Mouse (Mus musculus) left cerebral cortex, postnatal 14 days (tissue): ENCODE results near the gene Lmo3. TPM values are rescaled to one million over a fixed set of nuclear protein-coding genes. Genes with fewer than 3 reads are reported as not detected.

Experiments used
- DNase-seq, 2 experiments: peaks; one replicate each; pipeline ENCODE4 v3.0.0; 2021 to 2022; ENCODE audit warnings: low spot score in 2 of 2, mixed read lengths in 1 of 2
- intact Hi-C: fragments of 180-260 bp; cut with DNase I; formaldehyde crosslinking; loops from one replicate; pipeline ENCODE4 v1.15.1; 2025
- long read RNA-seq, 2 experiments: library from polyadenylated mRNA; stranded (forward); transcript quantifications; one replicate each; pipeline ENCODE4 v2.0.0; 2021
- total RNA-seq, 2 experiments: library from RNA; stranded (reverse); gene quantifications; 2 replicates each; pipeline ENCODE4 v1.2.3; 2021

The Lmo3 gene
- 100 to 1,000 TPM; 145 to 192 TPM for total RNA-seq
- long read RNA-seq, experiment 1, transcript Lmo3-207 (4 exons, 2,425 nt) = minor isoform, 9 of 138 reads
- long read RNA-seq, experiment 1, transcript Lmo3-206 (4 exons, 1,331 nt) = major isoform, 98 of 138 reads
- long read RNA-seq, experiment 1, transcript Lmo3-202 (5 exons, 1,048 nt) = minor isoform, 9 of 138 reads
- long read RNA-seq, experiment 1, partial matches to known transcripts = 2 of 138 reads
- long read RNA-seq, experiment 1, other reads (novel, unspliced or antisense) = 20 of 138 reads
- long read RNA-seq, experiment 2, transcript Lmo3-206 (4 exons, 1,331 nt) = major isoform, 82 of 114 reads
- long read RNA-seq, experiment 2, transcript Lmo3-207 (4 exons, 2,425 nt) = minor isoform, 10 of 114 reads
- long read RNA-seq, experiment 2, transcript Lmo3-202 (5 exons, 1,048 nt) = minor isoform, 7 of 114 reads
- long read RNA-seq, experiment 2, partial matches to known transcripts = 1 of 114 reads
- long read RNA-seq, experiment 2, other reads (novel, unspliced or antisense) = 14 of 114 reads

DNA sequence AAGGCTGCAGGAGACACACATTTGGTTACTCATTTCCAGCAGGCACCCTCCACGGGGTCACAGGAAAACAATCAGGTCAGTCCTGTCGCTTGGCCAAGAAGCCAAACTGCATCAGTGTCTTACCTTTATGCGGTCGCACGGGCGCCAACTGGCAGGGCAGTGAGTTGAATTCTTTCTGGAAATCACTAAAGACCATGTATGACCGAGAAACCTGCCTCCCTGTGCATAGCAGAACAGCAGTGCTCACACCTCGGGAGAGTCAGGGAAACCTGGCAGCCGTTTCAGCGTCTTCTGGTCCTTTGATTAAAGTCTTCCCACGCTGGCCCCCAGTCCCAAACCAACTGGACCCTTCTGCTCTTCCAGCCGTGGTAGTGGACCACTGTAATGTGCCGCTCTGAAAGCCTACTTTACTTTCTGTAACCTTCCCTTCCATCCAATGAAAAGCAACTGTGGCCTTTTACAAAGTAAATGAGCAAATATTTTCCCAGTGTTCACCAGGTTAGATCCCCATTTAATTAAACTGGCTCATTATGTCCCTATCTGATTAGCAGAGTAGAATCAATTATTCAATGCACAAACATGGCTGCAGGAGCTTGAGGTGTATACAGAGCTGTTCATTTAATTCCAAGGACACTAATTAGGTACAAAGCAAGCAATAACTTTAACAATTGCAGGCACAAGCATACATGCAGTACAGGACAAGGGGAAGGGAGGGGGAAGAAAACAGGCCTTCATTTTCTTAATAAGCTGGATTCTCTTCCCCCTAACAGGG is at the start of gene Lmo3:
Gene Lmo3, minus strand, starts transcription at position 235 of the 772 bp plus-strand sequence.
- DNase-seq = no peak
- intact Hi-C loops = no loop called here

DNA sequence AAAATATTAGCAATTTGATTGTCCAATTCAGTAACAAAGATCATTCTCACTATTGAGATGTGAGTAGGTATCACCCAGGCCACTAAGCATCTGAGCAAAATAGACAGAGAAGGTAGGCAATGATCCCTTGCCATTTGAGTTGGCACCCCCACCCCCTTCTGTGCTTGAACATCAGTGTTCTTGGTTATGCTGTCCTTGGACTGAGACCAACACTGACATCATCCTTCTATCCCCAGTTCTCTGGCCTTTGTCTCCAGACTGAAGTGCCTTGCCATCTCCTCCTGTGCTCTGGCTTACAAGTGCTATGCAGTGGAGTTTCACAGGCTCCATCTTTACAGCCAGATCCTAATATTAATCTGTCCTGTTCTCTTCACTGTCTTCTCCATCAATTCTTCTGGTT is 39.0 kb upstream of the Lmo3 start:
- intact Hi-C loops = no loop called here
- DNase-seq = no peak

DNA sequence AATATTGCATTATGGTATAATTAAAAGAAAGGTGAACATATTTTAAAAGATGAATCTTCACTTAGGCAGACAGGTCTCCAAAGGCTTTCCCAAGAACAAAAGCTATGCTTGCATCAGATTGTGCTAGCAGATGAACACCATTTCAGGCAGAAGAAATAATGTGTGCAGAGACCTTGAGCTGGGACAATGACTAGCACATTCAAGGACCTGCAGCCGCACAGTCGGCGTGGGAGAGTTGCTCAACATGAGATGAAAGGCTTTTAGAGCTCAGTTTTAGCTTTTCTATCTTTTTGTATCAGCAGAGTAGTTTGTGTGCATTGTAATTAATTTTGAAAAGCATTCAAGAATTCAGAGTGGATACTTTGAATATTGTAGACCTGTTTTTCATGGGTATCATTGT is 36.6 kb upstream of the Lmo3 start:
- intact Hi-C loops = no loop called here

DNA sequence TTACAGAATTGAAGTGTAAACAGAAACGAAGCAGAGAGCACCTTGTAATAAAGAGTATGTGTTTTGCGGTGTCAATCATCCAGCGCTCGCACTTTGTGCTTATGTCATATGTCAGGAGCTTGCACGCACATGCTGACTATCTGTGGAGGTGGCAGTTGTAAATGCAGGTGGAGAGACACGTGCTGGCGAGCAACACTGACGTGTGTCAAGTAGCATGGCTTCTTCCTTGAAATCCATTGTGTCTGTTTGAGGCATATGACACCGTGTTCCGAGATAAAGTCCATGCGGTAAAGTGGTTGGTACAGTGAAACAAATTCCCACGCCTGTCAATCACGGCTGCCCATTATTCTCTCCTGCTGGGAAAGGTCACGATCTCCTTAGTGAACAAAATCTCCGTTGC is 15.2 kb upstream of the Lmo3 start:
- intact Hi-C loops = no loop called here
- no peak for DNase-seq

More for the DNA sequence above, 36.6 kb upstream of the Lmo3 start:
- no peak for DNase-seq

DNA sequence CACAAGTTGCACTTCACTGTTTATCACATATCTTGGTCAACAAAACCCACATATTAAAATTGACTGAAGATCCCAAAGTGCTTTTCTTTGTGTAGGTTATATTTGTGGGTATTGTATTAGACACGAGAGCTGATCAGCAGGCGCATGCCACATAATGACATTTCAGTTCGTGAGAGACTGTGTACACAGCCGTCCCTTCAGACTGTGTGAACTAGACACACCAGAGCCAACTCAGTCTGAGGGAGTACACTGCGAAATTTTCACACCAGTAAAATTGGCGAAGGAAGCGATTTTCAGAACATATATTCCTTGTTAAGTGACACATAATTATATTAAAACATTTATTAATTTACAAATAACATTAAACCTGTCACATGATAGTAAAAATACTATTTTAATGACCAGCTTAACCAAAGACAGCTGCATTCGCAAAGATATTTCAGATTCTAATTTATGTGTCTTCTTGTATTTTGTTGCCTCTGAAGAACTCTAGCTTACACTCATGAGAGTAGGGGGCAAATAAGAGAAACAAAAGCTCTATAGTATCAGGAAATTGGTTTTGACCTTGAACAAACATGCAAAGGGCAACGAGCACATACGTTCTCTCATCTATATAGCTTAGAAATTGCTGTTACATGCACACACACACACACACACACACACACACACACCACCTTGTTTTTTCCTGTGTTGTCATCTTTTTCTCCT is 14.4 kb upstream of the Lmo3 start:
- intact Hi-C loops = no loop called here
- no peak for DNase-seq

DNA sequence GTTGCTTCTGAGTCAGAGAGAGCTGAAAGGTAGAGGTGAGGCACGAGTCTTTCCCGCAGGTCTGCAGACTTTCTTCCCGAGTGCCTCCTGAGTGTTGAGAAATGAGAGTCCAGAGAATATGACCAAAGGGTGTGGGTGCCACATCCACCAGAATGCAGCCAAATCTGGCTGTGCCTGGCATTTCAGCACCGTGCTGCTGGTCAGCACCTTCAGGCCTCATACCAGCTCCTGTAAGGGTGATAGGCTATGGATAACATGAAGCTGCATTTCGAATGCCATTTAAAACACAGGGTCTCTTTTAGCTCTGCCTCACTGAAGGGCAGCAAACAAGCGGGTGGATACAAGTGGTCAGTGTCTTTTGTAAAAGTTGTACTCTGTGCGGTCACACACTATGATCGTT is 1.5 kb upstream of the Lmo3 start:
- DNase-seq = no peak
- intact Hi-C loops = no loop called here

DNA sequence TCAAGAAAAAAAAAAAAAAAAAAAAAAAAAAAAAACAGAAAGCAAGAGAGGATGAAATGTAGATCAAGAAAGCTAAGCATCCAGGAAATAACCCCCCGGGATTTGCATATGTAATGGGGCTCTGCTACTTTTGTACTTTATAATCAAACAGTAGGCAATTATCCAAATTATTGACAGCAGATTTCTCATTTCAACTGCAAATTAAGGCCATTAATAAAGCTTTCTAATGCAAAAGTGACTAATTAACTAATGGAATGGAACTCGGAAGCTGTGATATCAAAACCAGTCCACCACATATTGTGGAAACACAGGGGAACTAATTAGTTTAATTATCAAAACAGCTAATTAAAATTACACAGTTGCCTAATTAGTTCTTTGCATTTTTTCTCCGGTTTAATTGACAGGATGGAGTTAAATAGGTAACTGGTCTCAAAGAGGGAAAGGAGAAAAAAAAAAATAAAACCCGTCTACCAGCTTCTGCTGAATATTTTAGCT is 785 bp upstream of the Lmo3 start:
- DNase-seq = no peak
- intact Hi-C loops = no loop called here

DNA sequence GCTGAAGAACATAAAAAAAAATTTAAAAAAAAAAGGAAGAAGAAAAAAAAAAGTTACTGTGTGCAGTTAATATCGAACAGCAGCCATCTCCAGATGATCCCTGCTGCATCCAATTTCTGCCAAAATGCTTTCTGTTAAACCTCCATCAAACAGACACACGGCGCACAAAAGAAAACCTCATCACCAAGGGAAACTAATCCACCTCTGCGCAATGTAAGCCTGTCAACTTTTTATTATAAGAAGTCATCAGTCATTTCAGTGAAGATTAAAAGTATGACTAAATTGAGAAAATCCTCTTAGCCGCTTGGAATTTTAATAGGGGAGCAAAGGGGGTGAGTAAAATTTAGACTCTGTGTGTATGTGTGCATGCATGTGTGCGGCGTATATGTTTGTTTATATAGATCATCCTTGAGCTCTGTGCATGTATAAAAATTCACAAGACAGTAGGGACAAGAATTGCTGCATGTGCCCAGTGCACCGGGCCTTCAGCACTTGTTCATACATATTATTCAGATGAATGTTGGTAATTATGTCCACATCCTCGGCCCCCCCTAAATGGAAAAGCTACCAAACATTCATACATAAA is 1.2 kb downstream of the Lmo3 start:
- intact Hi-C loops = no loop called here
- no peak for DNase-seq

DNA sequence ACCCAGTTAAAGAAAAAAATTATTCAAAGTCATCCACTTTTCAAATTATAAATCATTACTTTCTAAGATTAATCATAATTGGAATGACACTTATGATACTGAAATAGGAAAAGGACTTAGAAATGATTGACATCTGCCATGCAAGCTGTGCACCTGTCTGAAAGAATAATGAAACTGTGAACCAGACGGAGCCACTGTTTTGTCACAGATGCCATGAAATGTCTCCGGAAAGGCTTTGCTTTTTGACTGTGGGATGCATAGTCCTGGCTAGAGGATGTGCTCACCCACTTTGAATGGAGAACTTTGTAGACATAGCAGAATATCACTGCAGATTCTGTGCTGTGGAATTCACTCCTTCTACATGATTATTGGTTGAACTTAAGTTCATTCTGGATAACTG is 18.4 kb downstream of the Lmo3 start:
- intact Hi-C loops = no loop called here
- DNase-seq = no peak

DNA sequence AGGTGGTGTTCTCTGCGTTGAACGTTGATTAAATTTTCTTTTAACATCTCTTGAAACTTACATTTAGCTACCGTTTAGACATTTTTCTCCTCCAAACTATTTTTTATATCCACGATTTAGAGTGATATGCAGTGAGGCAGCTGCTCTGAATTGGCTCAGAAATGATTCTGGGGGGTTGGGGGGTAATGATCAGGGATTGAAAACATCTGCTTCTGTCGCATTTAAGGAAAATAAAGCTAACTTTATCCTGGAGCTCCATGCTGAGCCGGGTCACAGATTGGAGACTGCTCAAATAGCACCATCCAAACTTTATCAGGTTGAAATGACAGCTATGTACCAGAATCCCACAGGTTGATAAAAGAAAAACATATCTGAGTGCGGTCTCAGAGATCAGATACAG is 29.6 kb downstream of the Lmo3 start:
- intact Hi-C loops = no loop called here
- DNase-seq = no peak

DNA sequence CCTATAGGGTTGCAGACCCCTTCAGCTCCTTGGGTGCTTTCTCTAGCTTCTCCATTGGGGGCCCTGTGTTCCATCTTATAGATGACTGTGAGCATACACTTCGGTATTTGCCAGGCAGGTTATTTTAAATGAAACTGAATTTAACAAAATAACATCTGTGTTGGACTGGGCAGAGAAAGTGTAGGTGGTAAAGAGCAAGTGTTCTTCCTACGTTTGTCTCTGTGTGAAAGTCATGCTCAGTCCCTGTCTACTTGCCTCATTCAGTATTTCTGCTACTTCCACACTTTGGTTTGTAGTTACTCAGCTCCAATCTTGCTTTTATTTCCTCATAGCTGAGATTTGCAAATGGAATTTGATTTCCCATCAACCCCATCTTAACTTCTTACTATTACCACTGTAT is 46.9 kb downstream of the Lmo3 start:
- intact Hi-C loops = no loop called here
- no peak for DNase-seq

DNA sequence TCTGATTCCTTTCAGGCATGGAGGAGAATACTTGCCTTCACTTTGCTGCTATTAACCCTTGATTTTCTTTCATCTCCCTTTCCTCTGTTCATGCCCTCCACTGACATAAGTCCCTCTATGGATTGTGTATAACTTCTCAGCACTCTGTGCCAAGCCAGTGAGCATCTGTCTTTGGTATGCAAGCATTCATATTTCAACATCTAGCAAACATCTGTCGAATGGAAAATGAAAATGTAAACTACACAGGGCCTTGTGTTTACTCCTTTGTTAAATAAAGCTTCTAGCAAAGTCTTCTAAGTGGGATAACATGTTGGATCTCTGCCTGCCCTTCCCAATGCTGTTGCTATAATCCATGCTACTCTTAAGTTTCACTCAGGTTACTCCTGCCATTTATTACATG is 75.1 kb downstream of the Lmo3 start:
- intact Hi-C loops = no loop called here
- DNase-seq = no peak

DNA sequence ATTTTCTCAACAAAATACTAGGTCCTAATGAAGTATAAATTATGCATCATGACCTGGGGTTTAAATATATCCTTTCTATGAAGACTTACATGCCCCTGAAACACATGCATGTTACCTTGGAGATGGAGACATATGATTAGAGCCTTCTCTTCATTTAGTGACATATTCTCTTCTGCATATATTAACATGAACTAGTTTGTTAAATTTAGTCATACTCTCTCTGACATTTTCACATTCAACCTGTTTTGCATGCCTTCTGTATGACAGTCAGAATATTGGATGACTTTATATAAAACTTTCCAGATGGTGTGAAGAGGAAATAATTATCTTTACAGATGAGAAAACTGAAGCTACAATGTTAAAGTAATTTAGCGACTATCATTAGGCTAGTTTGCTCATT is 77.8 kb downstream of the Lmo3 start:
- peak in 1 of 2 experiments; percentile 6 for DNase-seq
- intact Hi-C loops = no loop called here

DNA sequence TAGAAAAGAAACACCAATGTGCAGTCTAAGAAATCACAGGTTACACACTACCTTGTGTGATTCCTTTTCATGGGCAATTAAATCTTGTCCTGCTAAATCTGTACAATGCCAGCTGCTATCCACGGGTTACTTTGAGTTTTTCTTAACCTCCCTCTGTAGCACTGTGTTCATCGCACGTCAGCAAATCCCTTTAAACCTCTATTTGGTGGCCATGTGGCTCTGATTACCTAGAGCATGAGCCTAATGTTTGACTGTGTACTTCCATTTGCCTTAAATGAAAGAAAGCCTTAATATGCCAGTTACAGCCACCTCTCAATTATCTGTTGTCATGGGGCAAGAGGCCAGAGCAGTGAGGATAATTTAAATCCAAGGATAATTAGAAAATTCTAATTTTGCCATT is 98.9 kb downstream of the Lmo3 start:
- no peak for DNase-seq
- intact Hi-C loops = no loop called here

DNA sequence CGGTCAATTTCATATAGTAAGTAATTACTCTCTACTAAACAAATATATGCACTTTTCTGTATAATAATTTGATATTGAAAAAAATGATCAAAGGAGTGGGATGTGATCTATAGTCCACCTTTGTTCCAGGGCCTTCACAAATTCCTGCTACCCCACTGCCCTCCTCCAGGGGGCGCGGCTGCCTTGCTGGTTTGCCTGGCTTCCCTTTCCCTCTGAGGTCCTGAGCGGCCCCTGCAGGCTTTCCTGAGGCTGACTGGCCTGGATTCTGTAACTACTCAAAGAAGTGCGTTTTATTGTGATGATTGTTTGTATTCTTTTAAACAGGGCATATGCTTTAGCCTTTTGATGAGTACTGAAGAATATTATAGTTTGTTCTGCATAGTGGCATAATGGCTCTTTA is 104.2 kb downstream of the Lmo3 start:
- intact Hi-C loops = loop anchor here (1.0 kb wide), 1 partner anchor 772 kb away; no protein-coding TSS in a partner anchor

DNA sequence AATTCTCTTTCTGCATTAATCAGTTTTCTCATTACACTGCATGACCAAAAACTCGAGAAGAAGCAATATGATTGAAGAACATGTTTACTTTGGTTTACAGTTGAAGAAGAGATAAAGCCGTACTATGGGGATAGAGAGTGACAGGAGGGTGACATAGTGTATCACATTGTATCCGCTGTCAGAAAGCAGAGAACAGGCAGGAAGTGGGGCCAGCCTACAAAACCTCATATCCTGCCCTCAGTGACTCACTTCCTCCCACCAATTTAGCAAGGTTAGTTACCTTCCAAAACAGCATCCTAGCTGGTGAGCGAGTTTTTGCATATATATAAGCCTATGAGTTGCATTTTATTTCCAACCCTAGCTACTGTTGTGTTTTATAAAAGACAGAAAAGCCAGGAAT is 112.6 kb downstream of the Lmo3 start:
- intact Hi-C loops = no loop called here

More for the DNA sequence above, 104.2 kb downstream of the Lmo3 start:
- DNase-seq = peak; percentile 57 to 72

DNA sequence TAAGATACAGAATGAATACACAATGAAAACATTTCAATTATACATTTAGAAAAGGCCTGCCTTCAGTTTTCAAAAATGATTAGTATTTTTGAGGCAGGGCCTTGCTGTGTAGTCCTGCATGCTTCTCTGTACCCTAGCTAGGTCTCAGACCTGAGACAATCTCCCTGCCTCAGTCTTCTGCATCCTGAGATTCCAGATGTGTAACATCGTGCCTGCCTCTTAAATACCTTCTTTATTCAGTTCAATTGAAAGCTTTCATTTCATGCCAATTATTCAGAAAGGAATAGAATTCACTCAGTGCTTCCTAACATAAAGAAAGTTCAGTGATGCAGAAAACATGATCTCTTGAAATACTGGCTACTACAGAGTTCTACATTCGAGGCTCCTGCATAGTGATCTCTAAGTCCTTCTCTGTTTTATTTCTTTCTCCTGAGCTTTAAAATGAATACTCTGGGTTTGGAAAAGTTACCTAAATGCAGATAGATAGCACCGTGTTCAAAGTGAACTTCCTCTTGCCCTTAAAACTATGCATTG is 137.2 kb downstream of the Lmo3 start:
- intact Hi-C loops = no loop called here
- no peak for DNase-seq

More for the DNA sequence above, 112.6 kb downstream of the Lmo3 start:
- no peak for DNase-seq

DNA sequence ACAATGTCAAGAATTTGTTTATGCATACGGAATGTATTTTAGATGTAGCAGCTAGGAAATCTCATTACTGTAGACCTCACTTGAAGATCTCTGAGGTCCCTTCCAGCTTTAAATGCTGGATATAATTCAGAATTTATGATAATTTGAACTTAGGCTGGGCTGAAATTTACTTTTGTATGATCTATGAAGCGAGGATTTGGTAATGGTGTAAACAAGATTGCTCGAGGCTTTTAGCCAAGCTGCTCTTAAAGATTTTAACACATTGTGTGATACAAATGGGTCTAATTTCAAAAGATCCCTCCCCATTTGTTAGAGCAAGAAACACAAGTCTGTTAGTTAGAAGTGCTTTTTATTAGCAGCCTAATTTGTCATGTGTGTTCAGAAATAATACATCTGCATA is 144.4 kb downstream of the Lmo3 start:
- no peak for DNase-seq
- intact Hi-C loops = no loop called here

DNA sequence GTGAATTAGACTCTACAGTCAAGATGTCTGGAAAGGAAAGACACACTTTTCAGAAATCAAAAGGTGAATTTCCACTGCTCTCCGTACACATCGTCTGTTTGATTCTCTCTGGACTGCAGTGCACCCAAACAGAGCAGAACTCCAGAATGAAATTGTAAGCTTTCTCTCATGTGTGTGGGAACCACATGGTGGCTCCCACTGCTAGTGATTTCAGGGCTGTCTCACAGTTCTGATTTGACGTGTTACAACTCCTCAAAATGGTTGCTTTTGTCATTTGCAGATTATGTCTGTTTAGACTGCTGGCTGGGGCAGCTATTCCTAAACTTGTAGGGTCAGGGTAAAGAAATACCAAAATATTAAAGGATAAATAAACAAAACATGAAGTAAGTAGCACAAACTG is 145.0 kb downstream of the Lmo3 start:
- intact Hi-C loops = no loop called here
- DNase-seq = no peak
